Mouse (Mus musculus): ENCODE results near the gene Gtsf1. TPM values are rescaled to one million over a fixed set of nuclear protein-coding genes. Genes with fewer than 3 reads are reported as not detected.
"Not testable (repeated sequence)": the region's sequence is repeated elsewhere in the genome, so short reads cannot be mapped to it uniquely, and the experiment has no call there.

Gtsf1 gene
- 0.22 and 0.24 TPM in 2 replicates for polyA plus RNA-seq (2015; fragmentation: Nextera tagmentation; extraction: Ambion mirVana)

GRCm38 (mm10) chr15:103430241-103430640 lies at the start of gene Gtsf1:
TSS of gene Gtsf1 (minus strand) at chr15:103430470.
- WGBS: 88% methylated on average over 16 of the region's 16 CpGs
- ATAC-seq (ENCODE audit: borderline replicate concordance, extremely low read depth, low FRiP score, low TSS enrichment): no peak
- H3K4me1 ChIP-seq: no peaks in the 10 kb centered on the region

GRCm38 (mm10) chr15:103479080-103479606 lies 48.9 kb upstream of the Gtsf1 start:
- no peaks in the 10 kb centered on the region for H3K36me3 ChIP-seq
- no peak overlapping the region for H3K4me2 ChIP-seq
- no peaks in the 10 kb centered on the region for H3K4me1 ChIP-seq
- H3K27ac ChIP-seq: no peak overlapping the region
- 38% methylated on average over 1 of the region's 1 CpGs for WGBS
- no peaks in the 10 kb centered on the region for H3K9me3 ChIP-seq
- no peak overlapping the region for H3K9ac ChIP-seq
- ATAC-seq (ENCODE audit: borderline replicate concordance, extremely low read depth, low FRiP score, low TSS enrichment): no peak
- no peaks in the 10 kb centered on the region for H3K27me3 ChIP-seq
- no peak overlapping the region for H3K4me3 ChIP-seq

More at GRCm38 (mm10) chr15:103430241-103430640, at the start of gene Gtsf1:
- no peaks in the 10 kb centered on the region for H3K9me3 ChIP-seq
- no peak within 1 kb of the TSS for H3K9ac ChIP-seq
- H3K4me2 ChIP-seq: no peak within 1 kb of the TSS
- H3K36me3 ChIP-seq: no peaks in the 10 kb centered on the region
- no peak within 1 kb of the TSS for H3K4me3 ChIP-seq
- no peaks in the 10 kb centered on the region for H3K27me3 ChIP-seq
- no peak within 1 kb of the TSS for H3K27ac ChIP-seq

- no peaks in the 10 kb centered on the region for H3K27me3 ChIP-seq
- no peaks in the 10 kb centered on the region for H3K4me1 ChIP-seq
- no peaks in the 10 kb centered on the region for H3K36me3 ChIP-seq
- ATAC-seq (ENCODE audit: borderline replicate concordance, extremely low read depth, low FRiP score, low TSS enrichment): no peak
- no peak overlapping the region for H3K9ac ChIP-seq
- no peak overlapping the region for H3K27ac ChIP-seq
- H3K4me3 ChIP-seq: no peak overlapping the region
- H3K4me2 ChIP-seq: no peak overlapping the region
- WGBS: 79% methylated on average over 5 of the region's 5 CpGs
- no peaks in the 10 kb centered on the region for H3K9me3 ChIP-seq
Observed at GRCm38 (mm10) chr15:103473769-103474168, 43.5 kb upstream of the Gtsf1 start.

- H3K27me3 ChIP-seq: no peaks in the 10 kb centered on the region
- no peaks in the 10 kb centered on the region for H3K36me3 ChIP-seq
- WGBS: 80% methylated on average over 7 of the region's 7 CpGs
Observed at GRCm38 (mm10) chr15:103473182-103473581, 42.9 kb upstream of the Gtsf1 start.

GRCm38 (mm10) chr15:103472265-103472664 lies 42.0 kb upstream of the Gtsf1 start:
- no peaks in the 10 kb centered on the region for H3K27me3 ChIP-seq
- H3K36me3 ChIP-seq: no peaks in the 10 kb centered on the region
- no peak overlapping the region for H3K4me3 ChIP-seq
- no peak overlapping the region for H3K27ac ChIP-seq
- H3K4me2 ChIP-seq: no peak overlapping the region
- H3K9me3 ChIP-seq: no peaks in the 10 kb centered on the region
- no peak for ATAC-seq (ENCODE audit: borderline replicate concordance, extremely low read depth, low FRiP score, low TSS enrichment)
- WGBS: 71% methylated on average over 3 of the region's 3 CpGs
- H3K4me1 ChIP-seq: no peaks in the 10 kb centered on the region
- H3K9ac ChIP-seq: no peak overlapping the region

More at GRCm38 (mm10) chr15:103473182-103473581, 42.9 kb upstream of the Gtsf1 start:
- Histone ChIP-seq H3K4me2 (no peak overlapping the region), H3K4me3 (no peak overlapping the region), H3K4me1 (no peaks in the 10 kb centered on the region), H3K9me3 (no peaks in the 10 kb centered on the region), H3K9ac (no peak overlapping the region), H3K27ac (no peak overlapping the region)
- no peak for ATAC-seq (ENCODE audit: borderline replicate concordance, extremely low read depth, low FRiP score, low TSS enrichment)

GRCm38 (mm10) chr15:103471488-103472194 lies 41.4 kb upstream of the Gtsf1 start:
- no peak overlapping the region for H3K4me2 ChIP-seq
- no peaks in the 10 kb centered on the region for H3K27me3 ChIP-seq
- 66% methylated on average over 7 of the region's 7 CpGs for WGBS
- H3K9ac ChIP-seq: no peak overlapping the region
- ATAC-seq (ENCODE audit: borderline replicate concordance, extremely low read depth, low FRiP score, low TSS enrichment): no peak
- H3K36me3 ChIP-seq: no peaks in the 10 kb centered on the region
- H3K27ac ChIP-seq: no peak overlapping the region
- H3K4me3 ChIP-seq: no peak overlapping the region
- no peaks in the 10 kb centered on the region for H3K9me3 ChIP-seq
- H3K4me1 ChIP-seq: no peaks in the 10 kb centered on the region

GRCm38 (mm10) chr15:103462539-103463261 lies 32.4 kb upstream of the Gtsf1 start:
- Histone ChIP-seq H3K9ac (no peak overlapping the region), H3K36me3 (no peaks in the 10 kb centered on the region), H3K9me3 (no peaks in the 10 kb centered on the region), H3K27me3 (no peaks in the 10 kb centered on the region), H3K4me2 (no peak overlapping the region), H3K4me3 (no peak overlapping the region), H3K27ac (no peak overlapping the region), H3K4me1 (no peaks in the 10 kb centered on the region)
- 57% methylated on average over 7 of the region's 7 CpGs for WGBS
- no peak for ATAC-seq (ENCODE audit: borderline replicate concordance, extremely low read depth, low FRiP score, low TSS enrichment)

GRCm38 (mm10) chr15:103454449-103454848 lies 24.2 kb upstream of the Gtsf1 start:
- Histone ChIP-seq H3K27ac (no peak overlapping the region), H3K4me2 (no peak overlapping the region), H3K27me3 (no peaks in the 10 kb centered on the region), H3K9me3 (no peaks in the 10 kb centered on the region), H3K36me3 (no peaks in the 10 kb centered on the region), H3K9ac (no peak overlapping the region), H3K4me3 (no peak overlapping the region), H3K4me1 (no peaks in the 10 kb centered on the region)
- 78% methylated on average over 6 of the region's 6 CpGs for WGBS
- ATAC-seq (ENCODE audit: borderline replicate concordance, extremely low read depth, low FRiP score, low TSS enrichment): no peak

- Histone ChIP-seq H3K4me2 (no peak within 1 kb of the TSS), H3K4me3 (no peak within 1 kb of the TSS), H3K27ac (no peak within 1 kb of the TSS), H3K9me3 (no peaks in the 10 kb centered on the region), H3K4me1 (no peaks in the 10 kb centered on the region), H3K27me3 (no peaks in the 10 kb centered on the region), H3K36me3 (no peaks in the 10 kb centered on the region), H3K9ac (no peak within 1 kb of the TSS)
- 76% methylated on average over 13 of the region's 13 CpGs for WGBS
- peak; percentile 42; the same call in 1 of the 2 replicates for ATAC-seq (ENCODE audit: borderline replicate concordance, extremely low read depth, low FRiP score, low TSS enrichment)
Observed at GRCm38 (mm10) chr15:103453551-103454218, 23.4 kb upstream of the Gtsf1 start, which contains the start of gene Nckap1l. TSS of gene Nckap1l (plus strand) at chr15:103453794.

- no peaks in the 10 kb centered on the region for H3K36me3 ChIP-seq
- H3K4me3 ChIP-seq: no peak within 1 kb of the TSS
- H3K9ac ChIP-seq: no peak within 1 kb of the TSS
- no peak for ATAC-seq (ENCODE audit: borderline replicate concordance, extremely low read depth, low FRiP score, low TSS enrichment)
- 37% methylated on average over 3 of the region's 3 CpGs for WGBS
- no peaks in the 10 kb centered on the region for H3K27me3 ChIP-seq
- no peaks in the 10 kb centered on the region for H3K4me1 ChIP-seq
- H3K27ac ChIP-seq: no peak within 1 kb of the TSS
- H3K4me2 ChIP-seq: no peak within 1 kb of the TSS
- no peaks in the 10 kb centered on the region for H3K9me3 ChIP-seq
Observed at GRCm38 (mm10) chr15:103448369-103448768, 18.1 kb upstream of the Gtsf1 start, which contains the start of gene Gtsf2. TSS of gene Gtsf2 (minus strand) at chr15:103448469.

- H3K9ac ChIP-seq; H3K27me3 ChIP-seq; H3K9me3 ChIP-seq; ATAC-seq (ENCODE audit: borderline replicate concordance, extremely low read depth, low FRiP score, low TSS enrichment); H3K4me1 ChIP-seq; H3K4me2 ChIP-seq; H3K36me3 ChIP-seq; H3K27ac ChIP-seq; H3K4me3 ChIP-seq: not testable (repeated sequence)
- WGBS: 66% methylated on average over 4 of the region's 4 CpGs
Observed at GRCm38 (mm10) chr15:103445966-103446365, 15.7 kb upstream of the Gtsf1 start.
